Mouse (Mus musculus) forelimb bud, embryonic 11.5 days (tissue): ENCODE data around the gene Shpk.

ENCODE experiments used
- DNase-seq: peaks from one replicate; pipeline ENCODE4 v3.0.0-alpha.2; 2012; ENCODE audit warnings: low read depth, low spot score

Gene Shpk

GRCm38 (mm10) chr11:73267267-73267666 is 68.0 kb downstream of the Shpk start, which contains the start of gene Trpv3:
TSS of gene Trpv3 (plus strand) at chr11:73267388.
- DNase-seq = no peak
